Mouse (Mus musculus): ENCODE measurements around the gene Atg5. TPM values are rescaled to one million over a fixed set of nuclear protein-coding genes. Genes with fewer than 3 reads are reported as not detected.

Gene Atg5
- polyA plus RNA-seq, 1 experiment from 2014 or later = 60.4 TPM

- Histone ChIP-seq H3K36me3 (ENCODE audit: control insufficient read depth, insufficient read depth, low read length) (no peaks in the 10 kb centered on the region), H3K4me2 (peak overlapping the region; percentile 72), H3K4me1 (ENCODE audit: control insufficient read depth, insufficient read depth, low read length) (peaks cover 14% of the 10 kb centered on the region), H3K27ac (ENCODE audit: low read depth, low read length) (no peak overlapping the region), H3K4me3 (ENCODE audit: low read depth, low read length) (peak overlapping the region; percentile 81), H3K9ac (ENCODE audit: low read length) (peak overlapping the region; percentile 1; the same call in 1 of the 2 replicates), H3K27me3 (ENCODE audit: control insufficient read depth, insufficient read depth, low read length) (no peaks in the 10 kb centered on the region), H3K9me3 (ENCODE audit: control insufficient read depth, low read length) (no peaks in the 10 kb centered on the region)
- no peak for ATAC-seq (ENCODE audit: low FRiP score)
- WGBS = 64% methylated on average over 2 of the region's 2 CpGs
- no peak for DNase-seq (ENCODE audit: low spot score, missing footprints)
Measured at GRCm38 (mm10) chr10:44269211-44269610, 1.1 kb downstream of the Atg5 start.

DNA sequence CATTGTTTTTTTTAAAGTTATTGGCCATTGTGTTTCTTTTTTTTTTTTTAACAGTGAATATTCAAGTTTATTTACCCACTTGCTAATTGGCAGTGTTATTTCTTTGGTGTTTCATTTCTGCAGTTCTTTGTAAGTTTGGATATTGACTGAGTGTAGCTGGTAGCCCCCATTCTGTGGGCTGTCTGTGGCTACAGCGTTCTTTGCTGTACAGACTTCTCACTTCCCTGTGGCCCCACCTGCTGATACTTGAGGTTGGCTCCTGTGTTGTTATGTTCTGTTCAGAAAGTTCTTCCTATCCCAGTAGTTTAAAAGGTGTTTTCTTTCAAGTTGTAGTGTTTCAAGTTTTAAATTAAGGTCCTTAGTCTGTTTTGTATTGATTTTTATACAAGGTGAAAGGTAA is 14.2 kb downstream of the Atg5 start:
- Histone ChIP-seq H3K9ac (ENCODE audit: low read length) (no peak overlapping the region), H3K9me3 (ENCODE audit: control insufficient read depth, low read length) (no peaks in the 10 kb centered on the region), H3K4me3 (ENCODE audit: low read depth, low read length) (no peak overlapping the region), H3K4me1 (ENCODE audit: control insufficient read depth, insufficient read depth, low read length) (no peaks in the 10 kb centered on the region), H3K27me3 (ENCODE audit: control insufficient read depth, insufficient read depth, low read length) (no peaks in the 10 kb centered on the region), H3K27ac (ENCODE audit: low read depth, low read length) (no peak overlapping the region), H3K36me3 (ENCODE audit: control insufficient read depth, insufficient read depth, low read length) (no peaks in the 10 kb centered on the region), H3K4me2 (no peak overlapping the region)
- 93% methylated on average over 1 of the region's 1 CpGs for WGBS
- ATAC-seq (ENCODE audit: low FRiP score) (no peak), DNase-seq (ENCODE audit: low spot score, missing footprints) (no peak)

DNA sequence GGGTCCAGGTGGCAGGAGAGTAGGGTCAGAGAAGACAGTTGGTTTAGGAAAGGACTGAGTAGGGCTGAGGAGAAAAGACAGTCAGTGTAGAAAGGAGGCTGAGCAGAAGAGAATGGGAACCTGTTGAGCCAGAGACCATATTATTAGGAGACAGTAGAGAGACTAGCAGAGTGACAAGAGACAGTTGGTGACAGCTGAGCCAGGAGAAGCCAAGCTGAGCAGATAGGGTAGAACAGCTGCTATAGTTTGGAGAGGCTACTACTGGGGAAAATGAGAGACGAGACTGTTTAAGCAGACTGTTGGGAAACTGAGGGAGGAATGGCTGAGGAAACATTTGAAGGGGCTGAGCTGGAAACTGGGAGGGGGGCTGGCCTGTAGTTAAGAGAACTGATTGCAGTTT is 16.9 kb downstream of the Atg5 start:
- no peaks in the 10 kb centered on the region for H3K27me3 ChIP-seq (ENCODE audit: control insufficient read depth, insufficient read depth, low read length)
- no peak overlapping the region for H3K9ac ChIP-seq (ENCODE audit: low read length)
- no peaks in the 10 kb centered on the region for H3K36me3 ChIP-seq (ENCODE audit: control insufficient read depth, insufficient read depth, low read length)
- no peaks in the 10 kb centered on the region for H3K4me1 ChIP-seq (ENCODE audit: control insufficient read depth, insufficient read depth, low read length)
- H3K27ac ChIP-seq (ENCODE audit: low read depth, low read length) = no peak overlapping the region
- H3K4me3 ChIP-seq (ENCODE audit: low read depth, low read length) = no peak overlapping the region
- 88% methylated on average over 1 of the region's 1 CpGs for WGBS
- H3K4me2 ChIP-seq = no peak overlapping the region
- H3K9me3 ChIP-seq (ENCODE audit: control insufficient read depth, low read length) = no peaks in the 10 kb centered on the region
- DNase-seq (ENCODE audit: low spot score, missing footprints) = no peak
- no peak for ATAC-seq (ENCODE audit: low FRiP score)

DNA sequence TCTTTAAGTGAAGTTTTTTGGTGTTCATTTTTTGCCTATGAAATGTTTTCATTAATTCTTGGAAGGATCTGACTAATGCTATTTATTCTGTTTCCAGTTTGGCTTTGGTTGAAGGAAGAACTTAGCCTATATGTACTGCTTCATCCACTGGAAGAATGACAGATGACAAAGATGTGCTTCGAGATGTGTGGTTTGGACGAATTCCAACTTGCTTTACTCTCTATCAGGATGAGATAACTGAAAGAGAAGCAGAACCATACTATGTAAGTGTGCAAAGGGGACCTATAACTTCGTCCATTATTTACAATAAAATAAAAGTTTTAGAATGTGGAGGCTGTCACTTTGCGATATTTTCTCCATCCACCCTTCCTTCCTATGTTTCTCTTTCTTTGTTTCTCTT is 17.8 kb downstream of the Atg5 start:
- H3K9me3 ChIP-seq (ENCODE audit: control insufficient read depth, low read length) = no peaks in the 10 kb centered on the region
- no peaks in the 10 kb centered on the region for H3K36me3 ChIP-seq (ENCODE audit: control insufficient read depth, insufficient read depth, low read length)
- ATAC-seq (ENCODE audit: low FRiP score) (no peak), DNase-seq (ENCODE audit: low spot score, missing footprints) (no peak)
- no peak overlapping the region for H3K4me3 ChIP-seq (ENCODE audit: low read depth, low read length)
- 90% methylated on average over 4 of the region's 4 CpGs for WGBS
- H3K4me1 ChIP-seq (ENCODE audit: control insufficient read depth, insufficient read depth, low read length) = no peaks in the 10 kb centered on the region
- no peak overlapping the region for H3K27ac ChIP-seq (ENCODE audit: low read depth, low read length)
- H3K27me3 ChIP-seq (ENCODE audit: control insufficient read depth, insufficient read depth, low read length) = no peaks in the 10 kb centered on the region
- no peak overlapping the region for H3K4me2 ChIP-seq
- H3K9ac ChIP-seq (ENCODE audit: low read length) = no peak overlapping the region

GRCm38 (mm10) chr10:44290876-44291275 is 22.7 kb downstream of the Atg5 start:
- Histone ChIP-seq H3K4me3 (ENCODE audit: low read depth, low read length) (no peak overlapping the region), H3K27me3 (ENCODE audit: control insufficient read depth, insufficient read depth, low read length) (no peaks in the 10 kb centered on the region), H3K9ac (ENCODE audit: low read length) (no peak overlapping the region), H3K27ac (ENCODE audit: low read depth, low read length) (no peak overlapping the region), H3K4me2 (no peak overlapping the region), H3K4me1 (ENCODE audit: control insufficient read depth, insufficient read depth, low read length) (no peaks in the 10 kb centered on the region), H3K36me3 (ENCODE audit: control insufficient read depth, insufficient read depth, low read length) (no peaks in the 10 kb centered on the region), H3K9me3 (ENCODE audit: control insufficient read depth, low read length) (no peaks in the 10 kb centered on the region)
- ATAC-seq (ENCODE audit: low FRiP score) (no peak), DNase-seq (ENCODE audit: low spot score, missing footprints) (no peak)
- 85% methylated on average over 2 of the region's 2 CpGs for WGBS

- Histone ChIP-seq H3K27ac (ENCODE audit: low read depth, low read length) (no peak overlapping the region), H3K9me3 (ENCODE audit: control insufficient read depth, low read length) (no peaks in the 10 kb centered on the region), H3K4me2 (no peak overlapping the region), H3K36me3 (ENCODE audit: control insufficient read depth, insufficient read depth, low read length) (no peaks in the 10 kb centered on the region), H3K27me3 (ENCODE audit: control insufficient read depth, insufficient read depth, low read length) (no peaks in the 10 kb centered on the region), H3K4me3 (ENCODE audit: low read depth, low read length) (no peak overlapping the region), H3K9ac (ENCODE audit: low read length) (no peak overlapping the region), H3K4me1 (ENCODE audit: control insufficient read depth, insufficient read depth, low read length) (no peaks in the 10 kb centered on the region)
- ATAC-seq (ENCODE audit: low FRiP score) (no peak), DNase-seq (ENCODE audit: low spot score, missing footprints) (no peak)
- 70% methylated on average over 3 of the region's 3 CpGs for WGBS
Measured at GRCm38 (mm10) chr10:44292205-44292604, 24.0 kb downstream of the Atg5 start.

GRCm38 (mm10) chr10:44299165-44299564 is 31.0 kb downstream of the Atg5 start:
- Histone ChIP-seq H3K27me3 (ENCODE audit: control insufficient read depth, insufficient read depth, low read length) (no peaks in the 10 kb centered on the region), H3K36me3 (ENCODE audit: control insufficient read depth, insufficient read depth, low read length) (no peaks in the 10 kb centered on the region), H3K4me1 (ENCODE audit: control insufficient read depth, insufficient read depth, low read length) (no peaks in the 10 kb centered on the region), H3K4me2 (no peak overlapping the region), H3K9me3 (ENCODE audit: control insufficient read depth, low read length) (no peaks in the 10 kb centered on the region), H3K4me3 (ENCODE audit: low read depth, low read length) (no peak overlapping the region), H3K27ac (ENCODE audit: low read depth, low read length) (no peak overlapping the region), H3K9ac (ENCODE audit: low read length) (no peak overlapping the region)
- no peak for ATAC-seq (ENCODE audit: low FRiP score)
- WGBS = 89% methylated on average over 9 of the region's 9 CpGs
- DNase-seq (ENCODE audit: low spot score, missing footprints) = no peak

DNA sequence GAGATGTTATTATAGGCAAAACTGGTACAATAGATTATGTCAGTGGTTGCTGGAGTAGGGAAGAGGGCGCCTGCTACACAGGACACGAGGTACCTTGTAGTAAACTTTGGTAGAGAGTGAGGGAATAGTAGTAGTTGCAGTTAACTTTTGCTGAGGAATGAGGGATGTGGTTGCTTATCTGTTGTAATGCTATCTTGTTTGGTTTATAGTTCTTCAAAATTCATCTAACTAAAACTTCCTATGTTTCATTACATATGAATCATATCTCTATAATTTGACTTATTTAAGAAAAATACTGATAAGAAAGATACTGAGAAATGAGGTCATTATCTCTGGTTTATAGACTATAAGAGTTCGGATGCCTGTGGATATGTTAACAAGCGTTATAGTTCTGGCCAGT is 31.9 kb downstream of the Atg5 start:
- H3K4me1 ChIP-seq (ENCODE audit: control insufficient read depth, insufficient read depth, low read length) = no peaks in the 10 kb centered on the region
- WGBS = 88% methylated on average over 4 of the region's 4 CpGs
- no peak for ATAC-seq (ENCODE audit: low FRiP score)

DNA sequence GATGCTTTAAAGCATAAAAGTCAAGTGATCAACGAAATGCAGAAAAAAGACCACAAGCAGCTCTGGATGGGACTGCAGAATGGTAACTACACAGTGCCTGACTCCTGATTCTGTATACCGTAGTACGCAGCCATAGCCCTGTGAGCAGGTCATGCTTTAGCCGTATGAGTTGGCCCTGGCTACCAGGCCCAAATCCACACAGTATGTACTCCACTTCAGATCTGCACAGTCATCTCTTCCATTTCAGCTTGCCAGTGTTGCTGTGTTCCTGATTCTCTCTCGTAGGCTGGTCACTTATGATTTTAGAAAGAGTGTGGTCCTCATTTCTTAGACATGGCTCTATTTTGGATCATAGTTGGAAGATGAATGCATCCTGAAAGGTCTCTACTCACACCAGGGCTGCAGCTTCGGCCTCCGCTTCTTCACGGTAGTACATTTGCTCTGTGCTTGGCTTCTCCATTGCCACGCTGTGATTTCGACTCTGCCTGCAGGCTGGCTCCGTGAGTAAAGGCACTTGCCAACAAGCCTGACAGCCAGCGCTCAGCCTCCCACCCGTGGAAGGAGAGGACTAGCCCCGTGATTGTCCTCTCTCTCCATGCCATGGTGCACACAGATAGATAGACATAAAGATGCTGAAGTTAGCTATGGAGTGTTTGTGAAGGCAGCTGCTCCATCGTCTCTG is 35.6 kb downstream of the Atg5 start:
- Histone ChIP-seq H3K9me3 (ENCODE audit: control insufficient read depth, low read length) (no peaks in the 10 kb centered on the region), H3K27me3 (ENCODE audit: control insufficient read depth, insufficient read depth, low read length) (no peaks in the 10 kb centered on the region), H3K9ac (ENCODE audit: low read length) (no peak overlapping the region), H3K4me2 (no peak overlapping the region), H3K4me1 (ENCODE audit: control insufficient read depth, insufficient read depth, low read length) (no peaks in the 10 kb centered on the region), H3K36me3 (ENCODE audit: control insufficient read depth, insufficient read depth, low read length) (no peaks in the 10 kb centered on the region), H3K27ac (ENCODE audit: low read depth, low read length) (no peak overlapping the region), H3K4me3 (ENCODE audit: low read depth, low read length) (no peak overlapping the region)
- ATAC-seq (ENCODE audit: low FRiP score) (no peak), DNase-seq (ENCODE audit: low spot score, missing footprints) (no peak)
- WGBS = 92% methylated on average over 15 of the region's 15 CpGs

More for the DNA sequence above, 31.9 kb downstream of the Atg5 start:
- DNase-seq (ENCODE audit: low spot score, missing footprints) = no peak
- Histone ChIP-seq H3K9me3 (ENCODE audit: control insufficient read depth, low read length) (no peaks in the 10 kb centered on the region), H3K36me3 (ENCODE audit: control insufficient read depth, insufficient read depth, low read length) (no peaks in the 10 kb centered on the region), H3K4me3 (ENCODE audit: low read depth, low read length) (no peak overlapping the region), H3K9ac (ENCODE audit: low read length) (no peak overlapping the region), H3K27me3 (ENCODE audit: control insufficient read depth, insufficient read depth, low read length) (no peaks in the 10 kb centered on the region), H3K27ac (ENCODE audit: low read depth, low read length) (no peak overlapping the region), H3K4me2 (no peak overlapping the region)

All from midbrain, embryonic 11.5 days (tissue).